Mouse (Mus musculus): ENCODE results near the gene 1600015I10Rik. TPM values are rescaled to one million over a fixed set of nuclear protein-coding genes. Genes with fewer than 3 reads are reported as not detected.

The 1600015I10Rik gene
- polyA plus RNA-seq, 1 experiment from 2014 or later = not detected

GRCm38 (mm10) chr6:48906371-48906770, 23.3 kb upstream of the 1600015I10Rik start:
- Histone ChIP-seq H3K36me3 (replicated peaks; ENCODE audit: control insufficient read depth, insufficient read depth) (no peaks in the 10 kb centered on the region), H3K9me3 (ENCODE audit: control insufficient read depth, low read length) (no peaks in the 10 kb centered on the region), H3K27ac (no peak overlapping the region), H3K4me1 (replicated peaks; ENCODE audit: control insufficient read depth, insufficient read depth, low read length) (no peaks in the 10 kb centered on the region), H3K4me2 (replicated peaks) (no peak overlapping the region), H3K27me3 (ENCODE audit: control insufficient read depth, insufficient read depth, low read length) (no peaks in the 10 kb centered on the region), H3K9ac (no peak overlapping the region), H3K4me3 (replicated peaks; ENCODE audit: low read length) (no peak overlapping the region)
- no peak for DNase-seq (ENCODE audit: low spot score)
- ATAC-seq (ENCODE audit: low FRiP score) = no peak
- WGBS = 93% methylated on average over 14 of the region's 14 CpGs

GRCm38 (mm10) chr6:48909229-48909628, 20.5 kb upstream of the 1600015I10Rik start:
- Histone ChIP-seq H3K27ac (no peak overlapping the region), H3K36me3 (replicated peaks; ENCODE audit: control insufficient read depth, insufficient read depth) (no peaks in the 10 kb centered on the region), H3K9me3 (ENCODE audit: control insufficient read depth, low read length) (no peaks in the 10 kb centered on the region), H3K27me3 (ENCODE audit: control insufficient read depth, insufficient read depth, low read length) (no peaks in the 10 kb centered on the region), H3K4me3 (replicated peaks; ENCODE audit: low read length) (no peak overlapping the region), H3K4me2 (replicated peaks) (no peak overlapping the region), H3K9ac (no peak overlapping the region), H3K4me1 (replicated peaks; ENCODE audit: control insufficient read depth, insufficient read depth, low read length) (no peaks in the 10 kb centered on the region)
- DNase-seq (ENCODE audit: low spot score) (no peak), ATAC-seq (ENCODE audit: low FRiP score) (no peak)
- 83% methylated on average over 1 of the region's 1 CpGs for WGBS

GRCm38 (mm10) chr6:48912033-48912432, 17.7 kb upstream of the 1600015I10Rik start:
- ATAC-seq (ENCODE audit: low FRiP score) = no peak
- Histone ChIP-seq H3K27me3 (ENCODE audit: control insufficient read depth, insufficient read depth, low read length) (no peaks in the 10 kb centered on the region), H3K4me1 (replicated peaks; ENCODE audit: control insufficient read depth, insufficient read depth, low read length) (no peaks in the 10 kb centered on the region), H3K9ac (no peak overlapping the region), H3K27ac (no peak overlapping the region), H3K36me3 (replicated peaks; ENCODE audit: control insufficient read depth, insufficient read depth) (no peaks in the 10 kb centered on the region), H3K9me3 (ENCODE audit: control insufficient read depth, low read length) (no peaks in the 10 kb centered on the region), H3K4me3 (replicated peaks; ENCODE audit: low read length) (no peak overlapping the region), H3K4me2 (replicated peaks) (no peak overlapping the region)
- DNase-seq (ENCODE audit: low spot score) = no peak
- WGBS = 48% methylated on average over 3 of the region's 3 CpGs

- WGBS = 98% methylated on average over 2 of the region's 2 CpGs
- no peak for DNase-seq (ENCODE audit: low spot score)
- H3K9ac ChIP-seq = no peak overlapping the region
- H3K36me3 ChIP-seq (replicated peaks; ENCODE audit: control insufficient read depth, insufficient read depth) = no peaks in the 10 kb centered on the region
- no peak overlapping the region for H3K4me3 ChIP-seq (replicated peaks; ENCODE audit: low read length)
- H3K4me1 ChIP-seq (replicated peaks; ENCODE audit: control insufficient read depth, insufficient read depth, low read length) = no peaks in the 10 kb centered on the region
- no peak overlapping the region for H3K4me2 ChIP-seq (replicated peaks)
- ATAC-seq (ENCODE audit: low FRiP score) = no peak
- H3K27ac ChIP-seq = no peak overlapping the region
- H3K9me3 ChIP-seq (ENCODE audit: control insufficient read depth, low read length) = no peaks in the 10 kb centered on the region
- no peaks in the 10 kb centered on the region for H3K27me3 ChIP-seq (ENCODE audit: control insufficient read depth, insufficient read depth, low read length)
These were observed 16.1 kb upstream of the 1600015I10Rik start for GRCm38 (mm10) chr6:48913587-48913986.

- Histone ChIP-seq H3K36me3 (replicated peaks; ENCODE audit: control insufficient read depth, insufficient read depth) (no peaks in the 10 kb centered on the region), H3K4me2 (replicated peaks) (no peak overlapping the region), H3K27ac (no peak overlapping the region), H3K9ac (no peak overlapping the region), H3K9me3 (ENCODE audit: control insufficient read depth, low read length) (no peaks in the 10 kb centered on the region), H3K27me3 (ENCODE audit: control insufficient read depth, insufficient read depth, low read length) (no peaks in the 10 kb centered on the region), H3K4me3 (replicated peaks; ENCODE audit: low read length) (no peak overlapping the region), H3K4me1 (replicated peaks; ENCODE audit: control insufficient read depth, insufficient read depth, low read length) (no peaks in the 10 kb centered on the region)
- DNase-seq (ENCODE audit: low spot score) (no peak), ATAC-seq (ENCODE audit: low FRiP score) (no peak)
- WGBS = 87% methylated on average over 2 of the region's 2 CpGs
These were observed 19.9 kb downstream of the 1600015I10Rik start for GRCm38 (mm10) chr6:48949596-48949995.

GRCm38 (mm10) chr6:48950676-48951075, 21.0 kb downstream of the 1600015I10Rik start:
- ATAC-seq (ENCODE audit: low FRiP score) (no peak), DNase-seq (ENCODE audit: low spot score) (no peak)
- WGBS = 84% methylated on average over 5 of the region's 5 CpGs
- Histone ChIP-seq H3K36me3 (replicated peaks; ENCODE audit: control insufficient read depth, insufficient read depth) (no peaks in the 10 kb centered on the region), H3K27me3 (ENCODE audit: control insufficient read depth, insufficient read depth, low read length) (no peaks in the 10 kb centered on the region), H3K27ac (no peak overlapping the region), H3K4me1 (replicated peaks; ENCODE audit: control insufficient read depth, insufficient read depth, low read length) (no peaks in the 10 kb centered on the region), H3K9ac (no peak overlapping the region), H3K4me2 (replicated peaks) (no peak overlapping the region), H3K9me3 (ENCODE audit: control insufficient read depth, low read length) (no peaks in the 10 kb centered on the region), H3K4me3 (replicated peaks; ENCODE audit: low read length) (no peak overlapping the region)

GRCm38 (mm10) chr6:48951630-48952029, 21.9 kb downstream of the 1600015I10Rik start:
- no peak overlapping the region for H3K27ac ChIP-seq
- 96% methylated on average over 6 of the region's 6 CpGs for WGBS
- H3K9me3 ChIP-seq (ENCODE audit: control insufficient read depth, low read length) = no peaks in the 10 kb centered on the region
- no peak overlapping the region for H3K4me3 ChIP-seq (replicated peaks; ENCODE audit: low read length)
- no peaks in the 10 kb centered on the region for H3K27me3 ChIP-seq (ENCODE audit: control insufficient read depth, insufficient read depth, low read length)
- no peaks in the 10 kb centered on the region for H3K4me1 ChIP-seq (replicated peaks; ENCODE audit: control insufficient read depth, insufficient read depth, low read length)
- H3K9ac ChIP-seq = no peak overlapping the region
- H3K36me3 ChIP-seq (replicated peaks; ENCODE audit: control insufficient read depth, insufficient read depth) = no peaks in the 10 kb centered on the region
- ATAC-seq (ENCODE audit: low FRiP score) (no peak), DNase-seq (ENCODE audit: low spot score) (no peak)
- H3K4me2 ChIP-seq (replicated peaks) = no peak overlapping the region

GRCm38 (mm10) chr6:48953220-48953619, 23.5 kb downstream of the 1600015I10Rik start:
- H3K4me1 ChIP-seq (replicated peaks; ENCODE audit: control insufficient read depth, insufficient read depth, low read length) = no peaks in the 10 kb centered on the region
- WGBS = 80% methylated on average over 5 of the region's 5 CpGs
- DNase-seq (ENCODE audit: low spot score) (no peak), ATAC-seq (ENCODE audit: low FRiP score) (no peak)
- H3K4me2 ChIP-seq (replicated peaks) = no peak overlapping the region
- H3K4me3 ChIP-seq (replicated peaks; ENCODE audit: low read length) = no peak overlapping the region
- no peaks in the 10 kb centered on the region for H3K36me3 ChIP-seq (replicated peaks; ENCODE audit: control insufficient read depth, insufficient read depth)
- no peaks in the 10 kb centered on the region for H3K9me3 ChIP-seq (ENCODE audit: control insufficient read depth, low read length)
- H3K27me3 ChIP-seq (ENCODE audit: control insufficient read depth, insufficient read depth, low read length) = no peaks in the 10 kb centered on the region
- H3K9ac ChIP-seq = no peak overlapping the region
- H3K27ac ChIP-seq = no peak overlapping the region

- ATAC-seq (ENCODE audit: low FRiP score) (no peak), DNase-seq (ENCODE audit: low spot score) (no peak)
- no peak overlapping the region for H3K4me2 ChIP-seq (replicated peaks)
- no peak overlapping the region for H3K27ac ChIP-seq
- no peak overlapping the region for H3K9ac ChIP-seq
- H3K9me3 ChIP-seq (ENCODE audit: control insufficient read depth, low read length) = no peaks in the 10 kb centered on the region
- H3K4me1 ChIP-seq (replicated peaks; ENCODE audit: control insufficient read depth, insufficient read depth, low read length) = no peaks in the 10 kb centered on the region
- 76% methylated on average over 5 of the region's 5 CpGs for WGBS
- no peaks in the 10 kb centered on the region for H3K36me3 ChIP-seq (replicated peaks; ENCODE audit: control insufficient read depth, insufficient read depth)
- H3K4me3 ChIP-seq (replicated peaks; ENCODE audit: low read length) = no peak overlapping the region
- H3K27me3 ChIP-seq (ENCODE audit: control insufficient read depth, insufficient read depth, low read length) = no peaks in the 10 kb centered on the region
These were observed 24.5 kb downstream of the 1600015I10Rik start for GRCm38 (mm10) chr6:48954211-48954610.

- 52% methylated on average over 1 of the region's 1 CpGs for WGBS
These were observed 25.3 kb downstream of the 1600015I10Rik start for GRCm38 (mm10) chr6:48954946-48955345.

More at GRCm38 (mm10) chr6:48954946-48955345, 25.3 kb downstream of the 1600015I10Rik start:
- no peaks in the 10 kb centered on the region for H3K4me1 ChIP-seq (replicated peaks; ENCODE audit: control insufficient read depth, insufficient read depth, low read length)
- H3K4me3 ChIP-seq (replicated peaks; ENCODE audit: low read length) = no peak overlapping the region
- ATAC-seq (ENCODE audit: low FRiP score) (no peak), DNase-seq (ENCODE audit: low spot score) (peak; percentile 47)
- no peaks in the 10 kb centered on the region for H3K36me3 ChIP-seq (replicated peaks; ENCODE audit: control insufficient read depth, insufficient read depth)
- H3K27ac ChIP-seq = no peak overlapping the region
- H3K9ac ChIP-seq = no peak overlapping the region
- H3K4me2 ChIP-seq (replicated peaks) = no peak overlapping the region
- H3K27me3 ChIP-seq (ENCODE audit: control insufficient read depth, insufficient read depth, low read length) = no peaks in the 10 kb centered on the region
- no peaks in the 10 kb centered on the region for H3K9me3 ChIP-seq (ENCODE audit: control insufficient read depth, low read length)
